ENCODE assay signal across 23 mouse cellular contexts in genomic region chr16:92738476-92739010, GRCm38 (mm10).
DNase-seq lines count a peak whose midpoint lies in the region; ATAC-seq and TF ChIP-seq lines count a peak whose summit lies in the region.
"Had no signal": no experiment of that assay in that cellular context is flagged by ENCODE, and none has a peak within 500 bp of the region (broad histone marks: within the 10 kb centered on the region; RNA-seq: fewer than 3 reads in every experiment).

No protein-coding gene starts in this region.

- no peaks in the 10 kb centered on the region for H3K79me2 ChIP-seq in heart, adult 2 months (replicated peaks; ENCODE audit: control insufficient read depth, insufficient read depth, low read length)

- TF ChIP-seq CTCF in heart, adult 2 months (IDR thresholded peaks at IDR 0.05), result no peak

- H3K4me3 ChIP-seq in embryonic facial prominence, embryonic 13.5 days, result no peak overlapping the region
- no peak overlapping the region for H3K4me3 ChIP-seq in limb, embryonic 11.5 days (ENCODE audit: low read depth, low read length)
- no peak overlapping the region for H3K4me3 ChIP-seq in forebrain, embryonic 15.5 days
- H3K4me3 ChIP-seq in heart, adult 2 months, result no peak overlapping the region
- H3K4me3 ChIP-seq: heart, embryonic 15.5 days; intestine, embryonic 15.5 days; neural tube, embryonic 12.5 days had no signal

- no peak overlapping the region for H3K9ac ChIP-seq in embryonic facial prominence, embryonic 13.5 days
- no peak overlapping the region for H3K9ac ChIP-seq in limb, embryonic 11.5 days (ENCODE audit: low read length)
- H3K9ac ChIP-seq in forebrain, embryonic 15.5 days (replicated peaks), result no peak overlapping the region
- H3K9ac ChIP-seq in heart, adult 2 months (ENCODE audit: low read depth, low read length), result no peak overlapping the region
- H3K9ac ChIP-seq: heart, embryonic 15.5 days; hindbrain, embryonic 14.5 days; intestine, embryonic 15.5 days; liver, postnatal 0 days; neural tube, embryonic 12.5 days had no signal

- H3K36me3 ChIP-seq in embryonic facial prominence, embryonic 13.5 days, result no peaks in the 10 kb centered on the region
- H3K36me3 ChIP-seq in limb, embryonic 11.5 days (ENCODE audit: control insufficient read depth, insufficient read depth, low read length), result no peaks in the 10 kb centered on the region
- H3K36me3 ChIP-seq in forebrain, embryonic 15.5 days, result no peaks in the 10 kb centered on the region
- H3K36me3 ChIP-seq in heart, adult 2 months (ENCODE audit: control insufficient read depth, insufficient read depth, low read length), result no peaks in the 10 kb centered on the region
- H3K36me3 ChIP-seq: heart, embryonic 15.5 days; intestine, embryonic 15.5 days; neural tube, embryonic 12.5 days had no signal

- no peak for TF ChIP-seq POLR2A in heart, adult 2 months (IDR thresholded peaks at IDR 0.05; ENCODE audit: insufficient read depth, low read depth, low read length)

- no peaks in the 10 kb centered on the region for H3K27me3 ChIP-seq in embryonic facial prominence, embryonic 13.5 days
- H3K27me3 ChIP-seq in limb, embryonic 11.5 days (ENCODE audit: control insufficient read depth, insufficient read depth, low read length), result 0 out of 2 replicates have a peak, but pooled peaks cover 7% of the 10 kb centered on the region
- no peaks in the 10 kb centered on the region for H3K27me3 ChIP-seq in forebrain, embryonic 15.5 days
- H3K27me3 ChIP-seq in heart, adult 2 months (ENCODE audit: control insufficient read depth, insufficient read depth, low read length), result no peaks in the 10 kb centered on the region
- H3K27me3 ChIP-seq: intestine, embryonic 15.5 days; neural tube, embryonic 12.5 days had no signal

- no peak for TF ChIP-seq EP300 in heart, adult 2 months (IDR thresholded peaks at IDR 0.05; ENCODE audit: insufficient read depth, low read depth, low read length)

- 0 out of 2 replicates have a peak overlapping the region, but pooled peaks have one; percentile 40 for H3K27ac ChIP-seq in embryonic facial prominence, embryonic 13.5 days
- 0 out of 2 replicates have a peak overlapping the region, but pooled peaks have one; percentile 26 for H3K27ac ChIP-seq in limb, embryonic 11.5 days (replicated peaks; ENCODE audit: low read depth, low read length)
- no peak overlapping the region for H3K27ac ChIP-seq in forebrain, embryonic 15.5 days (replicated peaks)
- no peak overlapping the region for H3K27ac ChIP-seq in heart, adult 2 months
- H3K27ac ChIP-seq: heart, embryonic 15.5 days; hindbrain, embryonic 14.5 days; intestine, embryonic 15.5 days; neural tube, embryonic 12.5 days had no signal

- H3K4me1 ChIP-seq in embryonic facial prominence, embryonic 13.5 days, result peaks cover 39% of the 10 kb centered on the region
- 0 out of 2 replicates have a peak, but pooled peaks cover 10% of the 10 kb centered on the region for H3K4me1 ChIP-seq in limb, embryonic 11.5 days (ENCODE audit: control insufficient read depth, insufficient read depth, low read length)
- peaks cover 15% of the 10 kb centered on the region for H3K4me1 ChIP-seq in forebrain, embryonic 15.5 days
- H3K4me1 ChIP-seq in heart, adult 2 months (ENCODE audit: control insufficient read depth, insufficient read depth, low read length), result no peaks in the 10 kb centered on the region
- H3K4me1 ChIP-seq: heart, embryonic 15.5 days; intestine, embryonic 15.5 days; neural tube, embryonic 12.5 days had no signal

- no peaks in the 10 kb centered on the region for H3K9me3 ChIP-seq in embryonic facial prominence, embryonic 13.5 days
- no peaks in the 10 kb centered on the region for H3K9me3 ChIP-seq in limb, embryonic 11.5 days (ENCODE audit: control insufficient read depth, low read length)
- H3K9me3 ChIP-seq in forebrain, embryonic 15.5 days, result no peaks in the 10 kb centered on the region
- H3K9me3 ChIP-seq: heart, embryonic 15.5 days; intestine, embryonic 15.5 days; neural tube, embryonic 12.5 days had no signal

- DNase-seq in left cerebral cortex, postnatal 25 days (ENCODE audit: low spot score in 2 of 2), result peak; percentile 9 to 10
- no peak for DNase-seq in left cerebral cortex, adult 9 months (ENCODE audit: low spot score in 2 of 2)
- DNase-seq in limb, embryonic 11.5 days (ENCODE audit: low spot score), result peak; percentile 61
- DNase-seq in heart, adult 2 months, result no peak
- no peak for DNase-seq in heart, adult 8-10 months (ENCODE audit: low spot score)
- DNase-seq: adrenal gland, postnatal 14 days; cerebellum, adult 9-11 months; gastrocnemius, postnatal 36 days; heart, postnatal 4 days; kidney, adult 8-10 months; kidney, postnatal 10 days; liver, postnatal 0 days; thymus, postnatal 14 days had no signal

- H3K4me2 ChIP-seq in embryonic facial prominence, embryonic 13.5 days, result peak overlapping the region; percentile 32
- H3K4me2 ChIP-seq in limb, embryonic 11.5 days (ENCODE audit: low read depth, severe bottlenecking), result no peak overlapping the region; the same call in 1 of the 2 replicates
- no peak overlapping the region for H3K4me2 ChIP-seq in forebrain, embryonic 15.5 days (replicated peaks)
- H3K4me2 ChIP-seq: heart, embryonic 15.5 days; hindbrain, embryonic 14.5 days; intestine, embryonic 15.5 days; liver, embryonic 11.5 days; midbrain, embryonic 11.5 days; neural tube, embryonic 12.5 days had no signal

- 0 out of 2 replicates have a peak, but pooled peaks have one; percentile 26 for ATAC-seq in embryonic facial prominence, embryonic 13.5 days (ENCODE audit: insufficient number of reproducible peaks, insufficient read depth, low FRiP score, low TSS enrichment, low read depth)
- ATAC-seq in limb, embryonic 11.5 days (ENCODE audit: insufficient number of reproducible peaks, low FRiP score, low TSS enrichment, low read depth), result no peak
- no peak for ATAC-seq in forebrain, embryonic 15.5 days (replicated peaks)
- ATAC-seq: forebrain, embryonic 16.5 days; intestine, embryonic 15.5 days; liver, postnatal 0 days; lung, postnatal 0 days had no signal

- WGBS in embryonic facial prominence, embryonic 13.5 days, result 22% methylated on average over 11 of the region's 11 CpGs
- 36% methylated on average over 11 of the region's 11 CpGs for WGBS in limb, embryonic 11.5 days
- 67% methylated on average over 11 of the region's 11 CpGs for WGBS in forebrain, embryonic 15.5 days
- 79% methylated on average over 11 of the region's 11 CpGs for WGBS in heart, adult 2 months

- intact Hi-C loops in left cerebral cortex, postnatal 25 days (cut with DNase I), result no loop called here
- intact Hi-C loops in heart, adult 2 months (cut with DNase I), result no loop called here

Comparison
In these comparisons a context has a peak if more than half of its experiments do, and no peak if none do; other contexts are left out.
1. DNase-seq: peak in left cerebral cortex, postnatal 25 days (2 of 2) and limb, embryonic 11.5 days (single experiment); none in left cerebral cortex, adult 9 months (0 of 2), heart, adult 2 months (0 of 2) and heart, adult 8-10 months (single experiment).
2. H3K27ac ChIP-seq: peak in embryonic facial prominence, embryonic 13.5 days (single experiment) and limb, embryonic 11.5 days (single experiment); none in forebrain, embryonic 15.5 days (single experiment) and heart, adult 2 months (single experiment).